Mouse (Mus musculus): ENCODE data around the gene Srprb. TPM values are rescaled to one million over a fixed set of nuclear protein-coding genes. Genes with fewer than 3 reads are reported as not detected.

Srprb gene
- total RNA-seq, 1 experiment = 75.5 TPM

DNA sequence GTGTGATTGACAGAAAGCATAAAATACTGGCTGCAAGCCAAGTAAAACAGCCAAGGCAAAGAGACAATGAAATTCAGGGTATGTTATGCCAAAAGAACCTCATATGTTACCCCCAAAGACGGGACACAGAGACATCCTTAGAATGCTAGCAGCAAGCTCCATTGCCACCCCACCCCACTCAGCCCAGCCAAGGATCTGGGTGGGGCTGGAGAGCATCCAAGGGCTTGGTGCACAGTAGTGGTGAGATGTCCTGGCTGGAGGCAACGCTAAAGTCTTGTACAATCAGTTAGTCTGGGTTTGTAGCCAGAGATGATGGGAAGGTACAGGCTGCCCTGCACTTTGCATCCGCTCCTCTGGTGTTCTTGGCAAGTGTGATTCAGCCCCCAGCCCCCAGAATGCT lies 21.6 kb downstream of the Srprb start:
- no peaks in the 10 kb centered on the region for H3K9me3 ChIP-seq (ENCODE audit: control insufficient read depth, insufficient read depth, low read depth, low read length)
- no peaks in the 10 kb centered on the region for H3K36me3 ChIP-seq (ENCODE audit: control insufficient read depth, insufficient read depth, low read length, poor library complexity, severe bottlenecking)
- TF ChIP-seq ZC3H11A (IDR thresholded peaks at IDR 0.05; ENCODE audit: borderline replicate concordance, low read depth, low read length) = no peak
- TF ChIP-seq CHD2 (IDR thresholded peaks at IDR 0.05; ENCODE audit: low read depth, low read length) = no peak
- peaks cover 0 to 22% of the 10 kb centered on the region in 2 experiments; a peak in 2 of 4 replicates for H3K4me1 ChIP-seq (ENCODE audit: control insufficient read depth in 2 of 2, insufficient read depth in 2 of 2, low read length in 2 of 2, poor library complexity in 1 of 2)
- H3K9ac ChIP-seq (ENCODE audit: insufficient read depth, low read depth, low read length, poor library complexity, severe bottlenecking) = 0 out of 2 replicates have a peak overlapping the region, but pooled peaks have one; percentile 60
- in situ Hi-C loops (cut with MboI; ENCODE audit: low sequenced_read_pairs in 2 of 2, unreplicated experiment in 2 of 2) = no loop called here
- H3K27ac ChIP-seq (ENCODE audit: insufficient read depth, low read depth, low read length, poor library complexity, severe bottlenecking) = no peak overlapping the region
- no peak for DNase-seq (ENCODE audit: low read depth, low spot score)
- peak overlapping the region in 1 of 2 experiments; percentile 54; a peak in 2 of 4 replicates for H3K4me3 ChIP-seq (ENCODE audit: insufficient read depth in 1 of 2, low read depth in 1 of 2, low read length in 2 of 2, poor library complexity in 1 of 2, severe bottlenecking in 1 of 2)

DNA sequence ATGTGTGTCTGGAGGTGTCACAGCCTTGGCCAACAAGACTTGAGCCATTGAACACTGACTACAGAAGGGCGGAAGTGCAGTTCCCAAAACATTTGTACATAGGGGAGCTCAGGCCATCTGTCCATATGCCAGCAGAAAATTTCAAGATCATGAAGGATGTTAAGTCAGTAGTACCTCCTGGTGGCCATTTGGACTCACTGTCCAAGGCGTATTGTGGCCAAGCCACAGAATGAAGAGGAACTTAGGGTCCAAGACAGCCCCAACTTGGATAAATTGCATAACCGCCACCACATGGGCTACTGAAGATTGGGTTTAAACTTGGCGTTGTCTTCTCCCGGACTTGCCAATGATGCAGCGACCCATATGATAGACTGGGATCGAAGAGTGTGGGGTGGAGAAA lies 26.2 kb downstream of the Srprb start:
- DNase-seq (ENCODE audit: low read depth, low spot score) = no peak
- Histone ChIP-seq H3K9me3 (ENCODE audit: control insufficient read depth, insufficient read depth, low read depth, low read length) (no peaks in the 10 kb centered on the region), H3K27ac (ENCODE audit: insufficient read depth, low read depth, low read length, poor library complexity, severe bottlenecking) (no peak overlapping the region), H3K4me1 (ENCODE audit: control insufficient read depth in 2 of 2, insufficient read depth in 2 of 2, low read length in 2 of 2, poor library complexity in 1 of 2) (peaks cover 0 to 10% of the 10 kb centered on the region in 2 experiments; a peak in 1 of 4 replicates), H3K9ac (ENCODE audit: insufficient read depth, low read depth, low read length, poor library complexity, severe bottlenecking) (no peak overlapping the region), H3K36me3 (ENCODE audit: control insufficient read depth, insufficient read depth, low read length, poor library complexity, severe bottlenecking) (no peaks in the 10 kb centered on the region), H3K4me3 (ENCODE audit: insufficient read depth in 1 of 2, low read depth in 1 of 2, low read length in 2 of 2, poor library complexity in 1 of 2, severe bottlenecking in 1 of 2) (no peak overlapping the region)
- in situ Hi-C loops (cut with MboI; ENCODE audit: low sequenced_read_pairs in 2 of 2, unreplicated experiment in 2 of 2) = no loop called here
- TF ChIP-seq ZNF384 (IDR thresholded peaks at IDR 0.05; ENCODE audit: low read depth, low read length) = no peak

DNA sequence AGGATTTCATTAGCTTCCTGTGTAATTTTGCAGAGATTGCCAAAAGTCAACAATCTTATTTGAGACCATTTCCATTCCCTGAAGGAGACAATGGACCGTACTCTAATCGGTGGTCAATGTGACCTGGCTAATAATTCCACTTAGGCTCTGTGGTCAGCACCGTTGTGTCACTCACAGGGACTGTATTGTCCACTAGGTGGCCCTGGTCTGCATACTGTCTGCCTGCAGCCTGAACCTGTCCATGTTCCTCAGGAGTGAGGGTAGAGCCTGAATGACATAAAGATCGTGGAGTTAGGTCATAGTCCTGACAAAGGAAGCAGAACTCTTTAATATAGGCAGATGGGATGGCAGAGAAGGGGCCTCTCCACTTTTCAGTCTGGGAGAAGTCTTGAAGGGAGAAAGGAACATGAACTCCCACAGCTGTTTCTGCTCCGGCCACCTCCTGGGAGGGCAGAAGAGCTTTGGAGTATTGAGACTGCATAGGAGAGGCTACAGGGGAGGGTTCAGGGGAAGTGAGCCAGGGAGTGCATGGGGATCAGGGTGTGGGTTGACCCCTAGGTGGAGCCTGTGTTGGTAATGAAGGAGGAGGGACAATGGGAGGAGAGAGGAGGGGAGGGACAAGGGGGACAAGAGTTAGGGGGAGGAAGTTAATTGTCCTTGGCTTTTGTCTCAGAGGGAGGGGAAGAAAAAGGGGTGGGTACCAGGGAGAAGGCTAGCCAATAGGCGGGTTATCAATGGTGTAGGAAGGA lies 27.0 kb downstream of the Srprb start:
- H3K9ac ChIP-seq (ENCODE audit: insufficient read depth, low read depth, low read length, poor library complexity, severe bottlenecking) = no peak overlapping the region
- in situ Hi-C loops (cut with MboI; ENCODE audit: low sequenced_read_pairs in 2 of 2, unreplicated experiment in 2 of 2) = no loop called here
- H3K4me1 ChIP-seq (ENCODE audit: control insufficient read depth in 2 of 2, insufficient read depth in 2 of 2, low read length in 2 of 2, poor library complexity in 1 of 2) = peaks cover 0 to 5% of the 10 kb centered on the region in 2 experiments; a peak in 1 of 4 replicates
- TF ChIP-seq HCFC1 (IDR thresholded peaks at IDR 0.05; ENCODE audit: borderline replicate concordance, insufficient read depth, low read length) (no peak), CHD2 (IDR thresholded peaks at IDR 0.05; ENCODE audit: low read depth, low read length) (no peak), ZNF384 (IDR thresholded peaks at IDR 0.05; ENCODE audit: low read depth, low read length) (no peak), MAFK (IDR thresholded peaks at IDR 0.05; ENCODE audit: insufficient read depth, low read depth, low read length) (no peak), ZC3H11A (IDR thresholded peaks at IDR 0.05; ENCODE audit: borderline replicate concordance, low read depth, low read length) (no peak)
- H3K4me3 ChIP-seq (ENCODE audit: insufficient read depth in 1 of 2, low read depth in 1 of 2, low read length in 2 of 2, poor library complexity in 1 of 2, severe bottlenecking in 1 of 2) = no peak overlapping the region
- DNase-seq (ENCODE audit: low read depth, low spot score) = no peak
- H3K27ac ChIP-seq (ENCODE audit: insufficient read depth, low read depth, low read length, poor library complexity, severe bottlenecking) = no peak overlapping the region
- no peaks in the 10 kb centered on the region for H3K36me3 ChIP-seq (ENCODE audit: control insufficient read depth, insufficient read depth, low read length, poor library complexity, severe bottlenecking)
- H3K9me3 ChIP-seq (ENCODE audit: control insufficient read depth, insufficient read depth, low read depth, low read length) = no peaks in the 10 kb centered on the region

DNA sequence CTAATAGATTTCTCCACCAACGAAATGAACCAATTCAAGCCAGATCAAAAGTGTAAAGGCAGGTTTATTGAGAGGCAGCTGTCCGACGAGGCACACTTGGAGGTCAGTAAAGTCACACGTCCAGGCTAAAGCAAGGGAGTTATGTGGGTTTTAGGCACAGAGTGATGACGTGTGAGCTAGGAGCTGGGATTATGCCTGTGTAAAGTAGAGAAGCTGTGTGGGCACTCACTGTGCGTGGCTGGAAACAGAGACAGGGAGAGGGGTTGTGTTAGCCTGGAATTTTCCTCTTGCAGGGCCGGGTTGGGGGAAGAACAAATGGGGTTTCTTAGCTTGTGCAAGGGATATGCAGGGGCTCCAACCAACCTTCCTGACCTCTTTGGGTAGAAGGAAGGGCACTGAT lies 33.2 kb downstream of the Srprb start:
- peaks cover 0 to 2% of the 10 kb centered on the region in 2 experiments; a peak in 1 of 4 replicates for H3K4me1 ChIP-seq (ENCODE audit: control insufficient read depth in 2 of 2, insufficient read depth in 2 of 2, low read length in 2 of 2, poor library complexity in 1 of 2)
- H3K27ac ChIP-seq (ENCODE audit: insufficient read depth, low read depth, low read length, poor library complexity, severe bottlenecking) = no peak overlapping the region
- no peak for TF ChIP-seq HCFC1 (IDR thresholded peaks at IDR 0.05; ENCODE audit: borderline replicate concordance, insufficient read depth, low read length)
- TF ChIP-seq CHD2 (IDR thresholded peaks at IDR 0.05; ENCODE audit: low read depth, low read length) = no peak
- TF ChIP-seq ZNF384 (IDR thresholded peaks at IDR 0.05; ENCODE audit: low read depth, low read length) = no peak
- no peak for TF ChIP-seq ZC3H11A (IDR thresholded peaks at IDR 0.05; ENCODE audit: borderline replicate concordance, low read depth, low read length)
- TF ChIP-seq MAFK (IDR thresholded peaks at IDR 0.05; ENCODE audit: insufficient read depth, low read depth, low read length) = no peak
- H3K36me3 ChIP-seq (ENCODE audit: control insufficient read depth, insufficient read depth, low read length, poor library complexity, severe bottlenecking) = no peaks in the 10 kb centered on the region
- H3K9me3 ChIP-seq (ENCODE audit: control insufficient read depth, insufficient read depth, low read depth, low read length) = no peaks in the 10 kb centered on the region
- no peak for DNase-seq (ENCODE audit: low read depth, low spot score)
- no peak overlapping the region for H3K4me3 ChIP-seq (ENCODE audit: insufficient read depth in 1 of 2, low read depth in 1 of 2, low read length in 2 of 2, poor library complexity in 1 of 2, severe bottlenecking in 1 of 2)
- in situ Hi-C loops (cut with MboI; ENCODE audit: low sequenced_read_pairs in 2 of 2, unreplicated experiment in 2 of 2) = no loop called here
- no peak overlapping the region for H3K9ac ChIP-seq (ENCODE audit: insufficient read depth, low read depth, low read length, poor library complexity, severe bottlenecking)

DNA sequence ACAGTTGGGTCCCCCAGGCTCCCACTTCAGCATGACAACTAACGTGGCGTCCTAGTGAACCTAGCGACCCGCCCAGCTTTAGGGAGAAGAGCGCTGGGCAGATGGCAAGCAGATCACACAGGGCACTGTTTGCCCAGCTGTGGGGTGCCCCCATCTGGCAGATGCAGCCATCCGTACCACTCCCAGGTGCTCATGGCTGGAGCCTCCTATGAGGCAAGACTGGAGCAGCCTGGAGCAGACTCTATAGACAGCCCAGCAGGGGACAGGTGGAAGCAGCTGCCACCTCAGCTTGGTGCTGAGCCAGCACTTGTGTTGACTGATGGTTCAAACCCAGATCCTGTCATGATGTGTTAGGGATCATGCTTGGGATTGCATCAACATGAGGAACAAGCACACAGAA lies 33.9 kb downstream of the Srprb start:
- H3K4me1 ChIP-seq (ENCODE audit: control insufficient read depth in 2 of 2, insufficient read depth in 2 of 2, low read length in 2 of 2, poor library complexity in 1 of 2) = peaks cover 0 to 2% of the 10 kb centered on the region in 2 experiments; a peak in 1 of 4 replicates
- in situ Hi-C loops (cut with MboI; ENCODE audit: low sequenced_read_pairs in 2 of 2, unreplicated experiment in 2 of 2) = no loop called here
- TF ChIP-seq MAFK (IDR thresholded peaks at IDR 0.05; ENCODE audit: insufficient read depth, low read depth, low read length) (peak; percentile 44; the same call in 1 of the 2 replicates), HCFC1 (IDR thresholded peaks at IDR 0.05; ENCODE audit: borderline replicate concordance, insufficient read depth, low read length) (no peak), ZC3H11A (IDR thresholded peaks at IDR 0.05; ENCODE audit: borderline replicate concordance, low read depth, low read length) (no peak), ZNF384 (IDR thresholded peaks at IDR 0.05; ENCODE audit: low read depth, low read length) (no peak)
- no peak overlapping the region for H3K27ac ChIP-seq (ENCODE audit: insufficient read depth, low read depth, low read length, poor library complexity, severe bottlenecking)
- H3K9ac ChIP-seq (ENCODE audit: insufficient read depth, low read depth, low read length, poor library complexity, severe bottlenecking) = no peak overlapping the region
- no peaks in the 10 kb centered on the region for H3K9me3 ChIP-seq (ENCODE audit: control insufficient read depth, insufficient read depth, low read depth, low read length)
- no peak overlapping the region for H3K4me3 ChIP-seq (ENCODE audit: insufficient read depth in 1 of 2, low read depth in 1 of 2, low read length in 2 of 2, poor library complexity in 1 of 2, severe bottlenecking in 1 of 2)
- no peak for DNase-seq (ENCODE audit: low read depth, low spot score)
- no peaks in the 10 kb centered on the region for H3K36me3 ChIP-seq (ENCODE audit: control insufficient read depth, insufficient read depth, low read length, poor library complexity, severe bottlenecking)

Measured in ES-E14 (cell line).